Mouse (Mus musculus) MEL (cell line): ENCODE data around the gene Sipa1l3. TPM values are rescaled to one million over a fixed set of nuclear protein-coding genes. Genes with fewer than 3 reads are reported as not detected.
A peak's percentile ranks its signal among the peaks of the same experiment; 100 is the strongest.

Experiments used
- DNase-seq: peaks from one replicate; pipeline ENCODE4 v3.0.0; 2011; ENCODE audit warnings: low read depth, low spot score
- H3K27ac ChIP-seq: 2 replicates; pipeline ENCODE4 v1.5.1; 2012; ENCODE audit warnings: low read depth, mild to moderate bottlenecking, control low read depth, low read length, moderate library complexity; ENCODE audit not compliant: control insufficient read depth
- H3K27me3 ChIP-seq, 2 experiments: fragments of 150-350 bp in 1 of 2; sonication (generic) in 1 of 2; 2 replicates each; pipeline ENCODE4 v1.6.1; 2012; ENCODE audit warnings: low read length in 2 of 2, mild to moderate bottlenecking in 2 of 2, improper control_type of control experiment in 1 of 2, moderate library complexity in 1 of 2; ENCODE audit not compliant: insufficient read depth in 2 of 2, control insufficient read depth in 1 of 2
- H3K36me3 ChIP-seq, 2 experiments: 2 replicates each; pipeline ENCODE4 v1.6.1; 2012 to 2014; ENCODE audit warnings: low read length in 2 of 2, improper control_type of control experiment in 1 of 2, inconsistent platforms in 1 of 2, mild to moderate bottlenecking in 1 of 2; ENCODE audit not compliant: insufficient read depth in 2 of 2, control insufficient read depth in 1 of 2
- H3K4me1 ChIP-seq, 2 experiments: fragments of 150-350 bp in 1 of 2; sonication (generic) in 1 of 2; 2 replicates each; pipeline ENCODE4 v1.6.1; 2012; ENCODE audit warnings: low read length in 2 of 2, improper control_type of control experiment in 1 of 2, mild to moderate bottlenecking in 1 of 2; ENCODE audit not compliant: insufficient read depth in 2 of 2, control insufficient read depth in 1 of 2
- H3K4me3 ChIP-seq, 2 experiments: fragments of 150-350 bp in 1 of 2; sonication (generic) in 1 of 2; 2 replicates each; pipeline ENCODE4 v1.5.1; 2012; ENCODE audit warnings: low read depth in 2 of 2, low read length in 2 of 2, mild to moderate bottlenecking in 2 of 2, moderate library complexity in 2 of 2, control low read depth in 1 of 2, improper control_type of control experiment in 1 of 2; ENCODE audit not compliant: control insufficient read depth in 1 of 2, insufficient read depth in 1 of 2
- H3K79me2 ChIP-seq: 2 replicates; pipeline ENCODE4 v1.6.1; 2012; ENCODE audit warnings: mild to moderate bottlenecking, low read length, moderate library complexity; ENCODE audit not compliant: control insufficient read depth, poor library complexity, insufficient read depth
- H3K9ac ChIP-seq: 2 replicates; pipeline ENCODE4 v1.6.1; 2012; ENCODE audit warnings: low read depth, mild to moderate bottlenecking, control low read depth, low read length, moderate library complexity; ENCODE audit not compliant: control insufficient read depth, poor library complexity, severe bottlenecking
- H3K9me3 ChIP-seq: fragments of 150-350 bp; sonication (generic); replicated peaks from 2 replicates; pipeline ENCODE4 v1.6.1; 2012; ENCODE audit warnings: mild to moderate bottlenecking, low read length, improper control_type of control experiment, moderate library complexity; ENCODE audit not compliant: insufficient read depth
- CTCF ChIP-seq, 3 experiments: IDR thresholded peaks in 2 of 3; conservative IDR thresholded peaks in 1 of 3; 2 replicates each; pipeline ENCODE4 v1.5.1; 2011 to 2012; ENCODE audit warnings: low read length in 3 of 3, low read depth in 2 of 3, mild to moderate bottlenecking in 2 of 3, improper control_type of control experiment in 1 of 3, inconsistent platforms in 1 of 3, mixed read lengths in 1 of 3, moderate library complexity in 1 of 3; ENCODE audit not compliant: control insufficient read depth in 1 of 3, insufficient read depth in 1 of 3, poor library complexity in 1 of 3, severe bottlenecking in 1 of 3
- EP300 ChIP-seq, 2 experiments: IDR thresholded peaks; 2 replicates each; pipeline ENCODE4 v1.6.1; 2011; ENCODE audit warnings: improper control_type of control experiment in 2 of 2, low read length in 2 of 2, low read depth in 1 of 2, mild to moderate bottlenecking in 1 of 2
- ETS1 ChIP-seq: IDR thresholded peaks from 2 replicates; pipeline ENCODE4 v1.6.1; 2012; ENCODE audit warnings: low read depth, mild to moderate bottlenecking, inconsistent platforms, low read length, improper control_type of control experiment, moderate library complexity
- JUND ChIP-seq: IDR thresholded peaks from 2 replicates; pipeline ENCODE4 v1.6.1; 2011; ENCODE audit warnings: low read depth, mild to moderate bottlenecking, improper control_type of control experiment, low read length
- MAFK ChIP-seq: IDR thresholded peaks from 2 replicates; pipeline ENCODE4 v1.6.1; 2011; ENCODE audit warnings: low read depth, mild to moderate bottlenecking, low read length, improper control_type of control experiment, borderline replicate concordance
- MYB ChIP-seq: IDR thresholded peaks from 2 replicates; pipeline ENCODE4 v1.6.1; 2011; ENCODE audit warnings: mild to moderate bottlenecking, low read depth, low read length, improper control_type of control experiment
- MYC ChIP-seq: IDR thresholded peaks from 2 replicates; pipeline ENCODE4 v1.6.1; 2011; ENCODE audit warnings: low read depth, mild to moderate bottlenecking, low read length, improper control_type of control experiment, moderate library complexity
- POLR2A ChIP-seq, 2 experiments: IDR thresholded peaks; 2 replicates each; pipeline ENCODE4 v1.6.1; 2011 to 2012; ENCODE audit warnings: low read length in 2 of 2, mild to moderate bottlenecking in 2 of 2, control low read depth in 1 of 2, improper control_type of control experiment in 1 of 2, low read depth in 1 of 2, moderate library complexity in 1 of 2; ENCODE audit not compliant: control insufficient read depth in 1 of 2, insufficient read depth in 1 of 2, poor library complexity in 1 of 2
- POLR2AphosphoS2 ChIP-seq: IDR thresholded peaks from 2 replicates; pipeline ENCODE4 v1.6.1; 2011; ENCODE audit warnings: low read length, improper control_type of control experiment
- RAD21 ChIP-seq: IDR thresholded peaks from 2 replicates; pipeline ENCODE4 v1.6.1; 2011; ENCODE audit warnings: mild to moderate bottlenecking, low read depth, low read length, improper control_type of control experiment
- RCOR1 ChIP-seq: IDR thresholded peaks from 2 replicates; pipeline ENCODE4 v1.6.1; 2012; ENCODE audit warnings: low read depth, mild to moderate bottlenecking, inconsistent platforms, low read length, improper control_type of control experiment
- TBP ChIP-seq: IDR thresholded peaks from 2 replicates; pipeline ENCODE4 v1.8.0; 2011; ENCODE audit warnings: low read depth, low read length, improper control_type of control experiment
- TCF12 ChIP-seq: IDR thresholded peaks from 2 replicates; pipeline ENCODE4 v1.6.1; 2014; ENCODE audit warnings: low read depth, mild to moderate bottlenecking, inconsistent platforms, low read length, improper control_type of control experiment, moderate library complexity
- UBTF ChIP-seq: IDR thresholded peaks from 2 replicates; pipeline ENCODE4 v1.6.1; 2012; ENCODE audit warnings: low read depth, mild to moderate bottlenecking, inconsistent platforms, low read length, improper control_type of control experiment, moderate library complexity, borderline replicate concordance; ENCODE audit not compliant: insufficient read depth
- USF1 ChIP-seq: IDR thresholded peaks from 2 replicates; pipeline ENCODE4 v1.6.1; 2014; ENCODE audit warnings: low read depth, mild to moderate bottlenecking, inconsistent platforms, low read length, improper control_type of control experiment, moderate library complexity
- USF2 ChIP-seq, 2 experiments: IDR thresholded peaks; 2 replicates each; pipeline ENCODE4 v1.6.1; 2011 to 2012; ENCODE audit warnings: improper control_type of control experiment in 2 of 2, low read length in 2 of 2, borderline replicate concordance in 1 of 2, inconsistent platforms in 1 of 2, low read depth in 1 of 2, mild to moderate bottlenecking in 1 of 2; ENCODE audit not compliant: insufficient read depth in 1 of 2
- ZC3H11A ChIP-seq: IDR thresholded peaks from 2 replicates; pipeline ENCODE4 v1.6.1; 2012; ENCODE audit warnings: low read depth, mild to moderate bottlenecking, inconsistent platforms, low read length, improper control_type of control experiment
- ZMIZ1 ChIP-seq: IDR thresholded peaks from 2 replicates; pipeline ENCODE4 v1.6.1; 2012; ENCODE audit warnings: low read depth, mild to moderate bottlenecking, inconsistent platforms, low read length, improper control_type of control experiment, moderate library complexity
- ZNF384 ChIP-seq: IDR thresholded peaks from 2 replicates; pipeline ENCODE4 v1.6.1; 2012; ENCODE audit warnings: low read depth, mild to moderate bottlenecking, inconsistent platforms, low read length, improper control_type of control experiment
- polyA plus RNA-seq, 2 experiments: library from polyadenylated mRNA; stranded (reverse) in 1 of 2; unstranded in 1 of 2; fragments of >175 nt in 1 of 2; fragments of >200 nt in 1 of 2; gene quantifications; 2 replicates each; pipeline versions ENCODE4 v1.2.1 to v1.2.4; 2012; ENCODE audit warnings: low replicate concordance in 2 of 2, low read depth in 1 of 2; ENCODE audit not compliant: insufficient read length in 2 of 2, insufficient read depth in 1 of 2, missing spikeins in 1 of 2
- total RNA-seq: library from RNA; depleted of rRNA; stranded (reverse); fragments of 300-350 nt; gene quantifications from 2 replicates; pipeline ENCODE4 v1.2.3, GENCODE M21; 2012

Gene Sipa1l3
- total and polyA plus RNA-seq, 3 experiments: 14.9 to 49.4 TPM; not detected in 1

GRCm38 (mm10) chr7:29481345-29482155 is 36.9 kb downstream of the Sipa1l3 start:
- Histone ChIP-seq H3K4me1 (no peaks in the 10 kb centered on the region), H3K9ac (no peak overlapping the region), H3K9me3 (no peaks in the 10 kb centered on the region), H3K4me3 (no peak overlapping the region), H3K27me3 (no peaks in the 10 kb centered on the region), H3K79me2 (no peaks in the 10 kb centered on the region), H3K36me3 (no peaks in the 10 kb centered on the region; a peak in 2 of 4 replicates), H3K27ac (no peak overlapping the region)
- DNase-seq: peak; percentile 13
- TF ChIP-seq MYB (no peak), ETS1 (no peak), MYC (no peak), ZC3H11A (no peak), USF1 (no peak), ZNF384 (no peak), TBP (no peak), POLR2A (IDR thresholded peaks at IDR 0.05; ENCODE audit: control insufficient read depth in 1 of 2, insufficient read depth in 1 of 2, low read depth in 1 of 2, low read length in 2 of 2, poor library complexity in 1 of 2) (no peak), JUND (no peak), RCOR1 (no peak), ZMIZ1 (no peak), POLR2AphosphoS2 (no peak), MAFK (no peak), RAD21 (no peak)

GRCm38 (mm10) chr7:29480590-29481344 is 37.7 kb downstream of the Sipa1l3 start:
- no peak overlapping the region for H3K4me3 ChIP-seq
- no peak overlapping the region for H3K9ac ChIP-seq
- H3K36me3 ChIP-seq: no peaks in the 10 kb centered on the region; a peak in 2 of 4 replicates
- H3K27ac ChIP-seq: no peak overlapping the region
- TF ChIP-seq RAD21: no peak
- no peak for TF ChIP-seq EP300 (IDR thresholded peaks at IDR 0.05; ENCODE audit: low read depth in 1 of 2, low read length in 2 of 2)
- no peak for TF ChIP-seq JUND
- TF ChIP-seq USF1: no peak
- TF ChIP-seq TBP: no peak
- TF ChIP-seq UBTF: no peak
- TF ChIP-seq TCF12: no peak
- TF ChIP-seq CTCF (IDR thresholded peaks at IDR 0.05 in 2 of 3, conservative IDR thresholded peaks at IDR 0.05 in 1 of 3; ENCODE audit: control insufficient read depth in 1 of 3, insufficient read depth in 1 of 3, low read depth in 2 of 3, low read length in 3 of 3, poor library complexity in 1 of 3, severe bottlenecking in 1 of 3): no peak
- no peak for TF ChIP-seq MAFK
- no peak for TF ChIP-seq USF2 (IDR thresholded peaks at IDR 0.05; ENCODE audit: borderline replicate concordance in 1 of 2, insufficient read depth in 1 of 2, low read depth in 1 of 2, low read length in 2 of 2)
- no peak for TF ChIP-seq ZMIZ1
- H3K9me3 ChIP-seq: no peaks in the 10 kb centered on the region
- DNase-seq: no peak
- H3K27me3 ChIP-seq: no peaks in the 10 kb centered on the region
- no peaks in the 10 kb centered on the region for H3K4me1 ChIP-seq
- H3K79me2 ChIP-seq: no peaks in the 10 kb centered on the region
